Mouse (Mus musculus): ENCODE measurements around the gene Tgfbr3.

GRCm38 (mm10) chr5:107094233-107094632, 195.2 kb downstream of the Tgfbr3 start:
- no peak for TF ChIP-seq CTCF (IDR thresholded peaks at IDR 0.05)
- no peak for TF ChIP-seq EP300 (IDR thresholded peaks at IDR 0.05)
